Mouse (Mus musculus): ENCODE measurements at regions not wholly inside any gene's neighbourhood (a gene's known extent, or its start where the extent isn't known, plus 50 kb on each side); places are given as distances from the start of the nearest gene placed in this dataset.
"Not testable (repeated sequence)": the region's sequence is repeated elsewhere in the genome, so short reads cannot be mapped to it uniquely, and the experiment has no call there.

GRCm38 (mm10) chr16:29907331-29907730 is 156.9 kb upstream of the Hes1 start:
- intact Hi-C loops (cut with DNase I), result no loop called here
- DNase-seq, result no peak
- no peak for TF ChIP-seq CTCF (IDR thresholded peaks at IDR 0.05)
- H3K4me3 ChIP-seq, result no peak overlapping the region
- no peak overlapping the region for H3K27ac ChIP-seq

GRCm38 (mm10) chr16:29908031-29908430 is 156.2 kb upstream of the Hes1 start:
- H3K27ac ChIP-seq, result no peak overlapping the region
- intact Hi-C loops (cut with DNase I), result no loop called here
- TF ChIP-seq CTCF (IDR thresholded peaks at IDR 0.05), result no peak
- no peak for DNase-seq
- no peak overlapping the region for H3K4me3 ChIP-seq

GRCm38 (mm10) chr16:29909923-29910465 is 154.2 kb upstream of the Hes1 start:
- no peak overlapping the region for H3K27ac ChIP-seq
- no peak for TF ChIP-seq CTCF (IDR thresholded peaks at IDR 0.05)
- DNase-seq, result no peak
- intact Hi-C loops (cut with DNase I), result no loop called here
- H3K4me3 ChIP-seq, result no peak overlapping the region

GRCm38 (mm10) chr16:29911164-29911571 is 153.0 kb upstream of the Hes1 start:
- TF ChIP-seq CTCF (IDR thresholded peaks at IDR 0.05), result no peak
- no peak for DNase-seq
- H3K4me3 ChIP-seq, result no peak overlapping the region
- H3K27ac ChIP-seq, result no peak overlapping the region
- intact Hi-C loops (cut with DNase I), result no loop called here

GRCm38 (mm10) chr16:29913357-29914010 is 150.7 kb upstream of the Hes1 start:
- TF ChIP-seq CTCF (IDR thresholded peaks at IDR 0.05), result no peak
- Histone ChIP-seq H3K4me3 (no peak overlapping the region), H3K27ac (no peak overlapping the region)
- intact Hi-C loops (cut with DNase I), result no loop called here
- no peak for DNase-seq

GRCm38 (mm10) chr16:29915346-29915745 is 148.8 kb upstream of the Hes1 start:
- intact Hi-C loops (cut with DNase I), result no loop called here

GRCm38 (mm10) chr16:29917989-29918388 is 146.2 kb upstream of the Hes1 start:
- Histone ChIP-seq H3K4me3 (no peak overlapping the region), H3K27ac (no peak overlapping the region)
- TF ChIP-seq CTCF (IDR thresholded peaks at IDR 0.05), result no peak
- intact Hi-C loops (cut with DNase I), result loop anchor here (2.0 kb wide), 1 partner anchor 17 kb away; no protein-coding TSS in a partner anchor
- DNase-seq, result no peak

More at GRCm38 (mm10) chr16:29915346-29915745, 148.8 kb upstream of the Hes1 start:
- H3K27ac ChIP-seq, result peak overlapping the region; percentile 48; the same call in 1 of the 2 replicates
- no peak for TF ChIP-seq CTCF (IDR thresholded peaks at IDR 0.05)
- no peak overlapping the region for H3K4me3 ChIP-seq
- DNase-seq, result peak; percentile 97

GRCm38 (mm10) chr16:29918396-29918795 is 145.8 kb upstream of the Hes1 start:
- DNase-seq, result no peak
- intact Hi-C loops (cut with DNase I), result loop anchor here (2.0 kb wide), 1 partner anchor 16 kb away; no protein-coding TSS in a partner anchor
- Histone ChIP-seq H3K27ac (no peak overlapping the region), H3K4me3 (no peak overlapping the region)
- TF ChIP-seq CTCF (IDR thresholded peaks at IDR 0.05), result no peak

GRCm38 (mm10) chr16:29920940-29921339 is 143.2 kb upstream of the Hes1 start:
- Histone ChIP-seq H3K4me3 (no peak overlapping the region), H3K27ac (no peak overlapping the region)
- intact Hi-C loops (cut with DNase I), result no loop called here
- no peak for DNase-seq
- no peak for TF ChIP-seq CTCF (IDR thresholded peaks at IDR 0.05)

GRCm38 (mm10) chr16:29921385-29921784 is 142.8 kb upstream of the Hes1 start:
- Histone ChIP-seq H3K4me3 (no peak overlapping the region), H3K27ac (no peak overlapping the region)
- DNase-seq, result no peak
- no peak for TF ChIP-seq CTCF (IDR thresholded peaks at IDR 0.05)
- intact Hi-C loops (cut with DNase I), result no loop called here

- H3K27ac ChIP-seq; H3K4me3 ChIP-seq; DNase-seq; intact Hi-C loops (cut with DNase I): not testable (repeated sequence)
Observed at GRCm38 (mm10) chr16:29927276-29927675, 136.9 kb upstream of the Hes1 start.

- H3K27ac ChIP-seq, result no peak overlapping the region
- DNase-seq, result no peak
- intact Hi-C loops (cut with DNase I), result no loop called here
- no peak overlapping the region for H3K4me3 ChIP-seq
- TF ChIP-seq CTCF (IDR thresholded peaks at IDR 0.05), result no peak
Observed at GRCm38 (mm10) chr16:29928291-29928690, 135.9 kb upstream of the Hes1 start.

GRCm38 (mm10) chr16:29931746-29932351 is 132.3 kb upstream of the Hes1 start:
- DNase-seq, result no peak
- intact Hi-C loops (cut with DNase I), result no loop called here

More at GRCm38 (mm10) chr16:29931746-29932351, 132.3 kb upstream of the Hes1 start:
- H3K27ac ChIP-seq, result no peak overlapping the region
- no peak overlapping the region for H3K4me3 ChIP-seq
- TF ChIP-seq CTCF (IDR thresholded peaks at IDR 0.05), result no peak

Measured in gastrocnemius, adult 2 months (tissue).